Mouse (Mus musculus): ENCODE measurements around the gene Ntrk1. TPM values are rescaled to one million over a fixed set of nuclear protein-coding genes. Genes with fewer than 3 reads are reported as not detected.
"Not testable (repeated sequence)": the region's sequence is repeated elsewhere in the genome, so short reads cannot be mapped to it uniquely, and the experiment has no call there.

The Ntrk1 gene
- under 1 TPM; 0.35 to 0.95 TPM for total RNA-seq (2021)

- no peak for DNase-seq (ENCODE audit: low spot score in 2 of 2)
Observed at GRCm38 (mm10) chr3:87794922-87795325, at the start of gene Ntrk1. Gene Ntrk1, minus strand, starts transcription at chr3:87795162.

GRCm38 (mm10) chr3:87840858-87841257 is 45.9 kb upstream of the Ntrk1 start:
- intact Hi-C loops (cut with DNase I): no loop called here
- no peak for DNase-seq (ENCODE audit: low spot score in 2 of 2)

More at GRCm38 (mm10) chr3:87794922-87795325, at the start of gene Ntrk1:
- intact Hi-C loops (cut with DNase I): no loop called here

- intact Hi-C loops (cut with DNase I): loop anchor here (5.0 kb wide), 1 partner anchor 66 kb away; no protein-coding TSS in a partner anchor
- DNase-seq (ENCODE audit: low spot score in 2 of 2): peak; percentile 35 to 64
Observed at GRCm38 (mm10) chr3:87838622-87839021, 43.7 kb upstream of the Ntrk1 start.

- intact Hi-C loops (cut with DNase I): no loop called here
- DNase-seq (ENCODE audit: low spot score in 2 of 2): no peak
Observed at GRCm38 (mm10) chr3:87833482-87833881, 38.5 kb upstream of the Ntrk1 start.

- intact Hi-C loops (cut with DNase I): no loop called here
- DNase-seq (ENCODE audit: low spot score in 2 of 2): no peak
Observed at GRCm38 (mm10) chr3:87832109-87832859, 37.3 kb upstream of the Ntrk1 start.

GRCm38 (mm10) chr3:87829025-87829424 is 34.1 kb upstream of the Ntrk1 start:
- intact Hi-C loops (cut with DNase I): no loop called here
- DNase-seq (ENCODE audit: low spot score in 2 of 2): no peak

- intact Hi-C loops (cut with DNase I): no loop called here
Observed at GRCm38 (mm10) chr3:87828435-87828834, 33.5 kb upstream of the Ntrk1 start.

GRCm38 (mm10) chr3:87824206-87824605 is 29.2 kb upstream of the Ntrk1 start, which contains the start of gene Pear1:
Gene Pear1, minus strand, starts transcription at chr3:87824306.
- DNase-seq (ENCODE audit: low spot score in 2 of 2); intact Hi-C loops (cut with DNase I): not testable (repeated sequence)

More at GRCm38 (mm10) chr3:87828435-87828834, 33.5 kb upstream of the Ntrk1 start:
- no peak for DNase-seq (ENCODE audit: low spot score in 2 of 2)

- DNase-seq (ENCODE audit: low spot score in 2 of 2): no peak
- intact Hi-C loops (cut with DNase I): no loop called here
Observed at GRCm38 (mm10) chr3:87818226-87818625, 23.3 kb upstream of the Ntrk1 start.

- peak; percentile 42 to 62 for DNase-seq (ENCODE audit: low spot score in 2 of 2)
- intact Hi-C loops (cut with DNase I): loop anchor here (2.0 kb wide), 1 partner anchor 46 kb away; no protein-coding TSS in a partner anchor
Observed at GRCm38 (mm10) chr3:87816646-87817093, 21.7 kb upstream of the Ntrk1 start.

- no peak for DNase-seq (ENCODE audit: low spot score in 2 of 2)
- intact Hi-C loops (cut with DNase I): loop anchor here (2.0 kb wide), 1 partner anchor 45 kb away; no protein-coding TSS in a partner anchor
Observed at GRCm38 (mm10) chr3:87816166-87816565, 21.2 kb upstream of the Ntrk1 start.

- intact Hi-C loops (cut with DNase I): no loop called here
- DNase-seq (ENCODE audit: low spot score in 2 of 2): no peak
Observed at GRCm38 (mm10) chr3:87812873-87813272, 17.9 kb upstream of the Ntrk1 start.

GRCm38 (mm10) chr3:87812413-87812812 is 17.5 kb upstream of the Ntrk1 start:
- DNase-seq (ENCODE audit: low spot score in 2 of 2): no peak
- intact Hi-C loops (cut with DNase I): no loop called here

GRCm38 (mm10) chr3:87811297-87811696 is 16.3 kb upstream of the Ntrk1 start:
- no peak for DNase-seq (ENCODE audit: low spot score in 2 of 2)
- intact Hi-C loops (cut with DNase I): no loop called here

- intact Hi-C loops (cut with DNase I): no loop called here
Observed at GRCm38 (mm10) chr3:87809322-87809962, 14.5 kb upstream of the Ntrk1 start.

GRCm38 (mm10) chr3:87804038-87804677 is 9.2 kb upstream of the Ntrk1 start:
- intact Hi-C loops (cut with DNase I): no loop called here
- DNase-seq (ENCODE audit: low spot score in 2 of 2): no peak

More at GRCm38 (mm10) chr3:87809322-87809962, 14.5 kb upstream of the Ntrk1 start:
- no peak for DNase-seq (ENCODE audit: low spot score in 2 of 2)

GRCm38 (mm10) chr3:87801681-87802080 is 6.7 kb upstream of the Ntrk1 start:
- intact Hi-C loops (cut with DNase I): no loop called here
- no peak for DNase-seq (ENCODE audit: low spot score in 2 of 2)

- intact Hi-C loops (cut with DNase I): no loop called here
- no peak for DNase-seq (ENCODE audit: low spot score in 2 of 2)
Observed at GRCm38 (mm10) chr3:87796736-87797334, 1.9 kb upstream of the Ntrk1 start, which contains the start of gene Insrr. Gene Insrr, plus strand, starts transcription at chr3:87796951.

Data from left cerebral cortex, postnatal 36 days (tissue).